Mouse (Mus musculus): Measurements from ENCODE around the gene Shkbp1. TPM values are rescaled to one million over a fixed set of nuclear protein-coding genes. Genes with fewer than 3 reads are reported as not detected.

Shkbp1 gene
- polyA plus RNA-seq, 1 experiment from 2014 or later: 24.7 TPM

DNA sequence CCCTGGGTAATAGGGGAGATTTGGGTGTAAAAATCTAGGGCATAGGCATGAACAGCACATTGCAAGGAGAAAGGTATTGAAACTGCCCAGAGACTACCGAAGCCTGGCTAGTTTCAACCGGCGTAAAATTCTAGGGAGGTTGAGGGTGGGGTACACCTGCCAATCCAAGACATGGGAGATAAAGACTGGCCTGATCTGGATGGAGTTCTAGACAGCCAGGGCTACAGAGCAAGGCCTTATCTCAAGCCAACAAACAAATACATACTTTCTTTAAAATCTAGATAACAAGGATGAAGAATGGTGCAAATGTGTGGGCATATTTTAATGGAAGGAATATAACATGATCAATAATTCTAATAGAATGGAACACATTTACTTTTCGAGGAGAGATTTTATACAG lies 1.0 kb downstream of the Shkbp1 start:
- in situ Hi-C loops (cut with MboI; ENCODE audit: low pct_unique_long_range_greater_than_20kb): no loop called here
- DNase-seq (ENCODE audit: low read depth, low spot score): no peak
- no peaks in the 10 kb centered on the region for H3K27me3 ChIP-seq
- POLR2A ChIA-PET: no interaction called here
- no peak for ATAC-seq
- CTCF ChIA-PET: interaction anchor here (1.1 kb wide), 1 partner anchor 22 kb away, joined by 3 read pairs; no protein-coding TSS in a partner anchor
- TF ChIP-seq CTCF (IDR thresholded peaks at IDR 0.05): no peak

DNA sequence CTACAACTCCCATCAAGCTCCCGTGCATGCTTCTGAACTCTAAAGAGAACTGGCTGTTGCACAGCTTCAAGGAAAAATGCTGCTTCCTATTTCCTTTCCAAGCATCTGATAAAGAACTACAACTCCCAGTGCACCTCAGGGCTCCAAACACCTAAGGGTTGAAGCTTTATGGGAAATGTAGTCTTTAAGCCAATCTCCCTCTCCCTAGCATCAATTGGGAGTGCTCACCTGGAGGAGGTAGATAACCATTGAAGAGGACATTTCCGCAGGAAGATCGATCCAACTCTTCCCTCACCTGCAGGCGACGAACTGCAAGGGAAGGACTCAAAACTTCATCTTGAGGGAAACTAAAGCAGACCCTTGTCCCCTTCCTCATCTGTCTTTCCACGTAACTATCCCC lies 1.7 kb downstream of the Shkbp1 start:
- DNase-seq (ENCODE audit: low read depth, low spot score) (no peak), ATAC-seq (no peak)
- TF ChIP-seq CTCF (IDR thresholded peaks at IDR 0.05): no peak
- no peaks in the 10 kb centered on the region for H3K27me3 ChIP-seq
- CTCF ChIA-PET: interaction anchor here (1.1 to 1.3 kb wide), 2 partner anchors 22 to 31 kb away, joined by 3 to 4 read pairs; no protein-coding TSS in a partner anchor
- POLR2A ChIA-PET: no interaction called here
- in situ Hi-C loops (cut with MboI; ENCODE audit: low pct_unique_long_range_greater_than_20kb): no loop called here

DNA sequence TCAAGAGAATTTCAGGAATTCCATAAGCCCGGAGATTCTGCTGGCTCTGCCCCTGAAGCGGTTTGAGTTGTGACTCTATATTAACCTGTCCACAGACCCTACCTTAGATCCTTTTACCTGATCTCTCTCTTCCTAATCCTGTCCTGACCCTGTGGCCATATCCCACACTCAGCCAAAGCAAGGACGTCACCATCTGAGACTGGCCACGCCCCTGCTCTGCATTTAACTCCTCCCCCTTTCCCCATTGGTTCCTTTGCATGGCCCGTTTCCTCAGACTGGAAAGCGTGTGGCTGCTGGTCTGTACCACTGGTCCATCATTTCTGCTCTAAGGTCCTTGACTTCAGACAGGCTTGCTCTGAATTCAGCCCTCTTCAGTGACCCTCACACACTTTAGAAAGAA lies 10.4 kb downstream of the Shkbp1 start:
- no peak for TF ChIP-seq CTCF (IDR thresholded peaks at IDR 0.05)

DNA sequence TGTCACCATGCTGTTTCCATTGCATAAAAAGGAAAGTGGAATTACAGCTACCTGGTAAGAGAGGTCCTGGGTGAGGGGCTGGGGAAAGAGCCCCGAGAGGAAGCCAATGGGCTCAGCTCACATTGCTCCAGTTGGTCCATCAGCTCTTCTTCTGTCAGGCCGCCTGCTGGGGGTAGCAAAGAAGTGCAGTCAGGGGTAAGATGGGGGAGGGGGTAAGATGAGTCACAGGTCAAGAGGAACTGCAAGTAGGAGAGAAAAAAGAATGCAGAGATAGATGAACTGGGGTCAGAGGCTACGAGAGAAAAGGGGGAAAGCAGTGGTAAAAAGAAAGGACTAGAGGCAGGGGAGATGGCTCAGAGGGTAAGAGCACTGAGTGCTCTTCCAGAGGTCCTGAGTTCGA lies 13.2 kb downstream of the Shkbp1 start:
- ATAC-seq: no peak
- ChIA-PET POLR2A (interaction anchor here (0.9 kb wide), 1 partner anchor 10 kb away, joined by 3 read pairs; no protein-coding TSS in a partner anchor), CTCF (interaction anchor here (1.3 kb wide), 1 partner anchor 67 kb away, joined by 3 read pairs; no protein-coding TSS in a partner anchor)
- no peak for TF ChIP-seq CTCF (IDR thresholded peaks at IDR 0.05)
- peaks cover 6% of the 10 kb centered on the region for H3K27me3 ChIP-seq
- in situ Hi-C loops (cut with MboI; ENCODE audit: low pct_unique_long_range_greater_than_20kb): loop anchor here (10.0 kb wide), 1 partner anchor 52 kb away; no protein-coding TSS in a partner anchor
- no peak for DNase-seq (ENCODE audit: low read depth, low spot score)

More for the DNA sequence above, 10.4 kb downstream of the Shkbp1 start:
- no peak for DNase-seq (ENCODE audit: low read depth, low spot score)
- POLR2A ChIA-PET: no interaction called here
- in situ Hi-C loops (cut with MboI; ENCODE audit: low pct_unique_long_range_greater_than_20kb): loop anchor here (10.0 kb wide), 1 partner anchor 49 kb away; no protein-coding TSS in a partner anchor
- H3K27me3 ChIP-seq: no peaks in the 10 kb centered on the region
- CTCF ChIA-PET: no interaction called here
- no peak for ATAC-seq

DNA sequence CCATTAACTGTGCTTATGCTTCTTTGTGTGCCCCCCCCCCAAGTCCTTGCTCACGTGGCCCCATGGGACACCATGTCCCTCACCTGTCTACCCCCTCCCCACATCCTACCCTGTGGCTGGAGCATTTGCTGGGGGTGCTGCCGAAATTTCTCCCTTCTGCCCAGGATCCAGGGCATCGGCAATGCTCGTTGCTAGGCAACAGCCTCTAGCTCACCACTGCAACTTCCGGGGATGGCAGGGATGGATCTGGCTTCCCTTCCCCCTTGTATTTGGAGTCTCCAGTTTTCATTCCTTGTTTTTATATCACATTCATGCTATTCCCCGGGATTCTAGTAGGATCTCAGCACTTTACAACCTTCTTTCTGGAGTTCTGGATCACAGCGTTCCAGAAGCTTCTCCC lies 16.3 kb downstream of the Shkbp1 start:
- H3K27me3 ChIP-seq: peaks cover 20% of the 10 kb centered on the region
- ATAC-seq (no peak), DNase-seq (ENCODE audit: low read depth, low spot score) (no peak)
- ChIA-PET POLR2A (no interaction called here), CTCF (no interaction called here)
- in situ Hi-C loops (cut with MboI; ENCODE audit: low pct_unique_long_range_greater_than_20kb): no loop called here
- TF ChIP-seq CTCF (IDR thresholded peaks at IDR 0.05): no peak

DNA sequence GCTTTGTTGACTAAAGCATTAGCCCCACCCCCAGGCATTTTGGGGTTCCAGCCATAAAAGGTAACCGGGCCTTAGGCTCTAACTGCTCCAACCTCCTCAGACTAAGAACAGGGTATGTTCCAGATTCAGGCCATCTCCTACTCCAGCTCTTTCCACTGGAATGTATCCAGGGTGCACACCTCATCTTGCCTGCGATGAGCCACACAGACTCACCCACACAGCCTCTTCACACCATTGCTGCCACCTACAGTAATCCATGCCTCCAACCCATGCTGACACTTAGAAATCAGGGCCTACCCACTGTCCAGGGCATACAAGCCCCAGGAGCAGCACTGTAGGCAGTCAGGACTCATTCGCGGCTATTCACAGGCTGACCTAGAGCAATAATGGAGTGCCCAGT lies 16.7 kb downstream of the Shkbp1 start:
- ChIA-PET CTCF (no interaction called here), POLR2A (no interaction called here)
- ATAC-seq (no peak), DNase-seq (ENCODE audit: low read depth, low spot score) (no peak)
- TF ChIP-seq CTCF (IDR thresholded peaks at IDR 0.05): no peak
- in situ Hi-C loops (cut with MboI; ENCODE audit: low pct_unique_long_range_greater_than_20kb): no loop called here
- H3K27me3 ChIP-seq: peaks cover 20% of the 10 kb centered on the region

DNA sequence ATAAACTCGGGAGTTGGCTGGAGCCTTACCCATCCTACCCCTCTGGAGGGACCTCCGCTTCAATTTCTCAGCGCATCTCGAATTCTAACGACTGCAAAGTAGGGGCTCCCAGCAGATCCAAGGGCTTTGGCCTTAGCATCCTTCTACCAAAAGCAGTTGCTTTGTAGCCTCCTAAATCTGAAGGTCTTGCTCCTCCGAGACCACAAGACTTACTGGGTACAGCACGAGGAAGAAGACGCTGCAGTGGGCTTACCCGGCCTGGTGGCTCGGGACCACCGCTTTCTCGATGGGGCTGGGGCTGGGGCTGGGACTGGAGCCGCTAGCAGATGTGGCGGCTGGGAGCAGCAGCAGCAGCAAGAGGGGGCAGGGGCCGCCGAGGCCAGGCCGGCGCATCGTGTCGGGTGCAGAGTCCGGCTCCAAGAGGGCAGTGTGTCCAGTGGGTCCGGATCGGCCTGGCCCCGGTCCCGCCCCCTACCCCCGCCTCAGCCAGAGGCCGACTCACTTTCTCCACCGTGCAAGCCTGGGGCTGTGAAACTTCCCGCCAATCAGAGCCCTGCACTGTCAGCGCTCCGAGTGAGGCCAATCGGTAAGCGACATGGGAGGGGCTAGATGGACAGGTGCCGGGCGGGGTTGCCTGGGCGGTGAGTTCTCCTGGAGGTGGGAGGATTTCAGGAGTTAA lies 18.5 kb downstream of the Shkbp1 start, which contains the start of gene Ltbp4:
TSS of gene Ltbp4 (minus strand) at position 518 of the 679 bp plus-strand sequence.
- POLR2A ChIA-PET: no interaction called here
- CTCF ChIA-PET: no interaction called here
- no peak for TF ChIP-seq CTCF (IDR thresholded peaks at IDR 0.05)
- in situ Hi-C loops (cut with MboI; ENCODE audit: low pct_unique_long_range_greater_than_20kb): no loop called here
- H3K27me3 ChIP-seq: peaks cover 20% of the 10 kb centered on the region
- ATAC-seq (no peak), DNase-seq (ENCODE audit: low read depth, low spot score) (no peak)

DNA sequence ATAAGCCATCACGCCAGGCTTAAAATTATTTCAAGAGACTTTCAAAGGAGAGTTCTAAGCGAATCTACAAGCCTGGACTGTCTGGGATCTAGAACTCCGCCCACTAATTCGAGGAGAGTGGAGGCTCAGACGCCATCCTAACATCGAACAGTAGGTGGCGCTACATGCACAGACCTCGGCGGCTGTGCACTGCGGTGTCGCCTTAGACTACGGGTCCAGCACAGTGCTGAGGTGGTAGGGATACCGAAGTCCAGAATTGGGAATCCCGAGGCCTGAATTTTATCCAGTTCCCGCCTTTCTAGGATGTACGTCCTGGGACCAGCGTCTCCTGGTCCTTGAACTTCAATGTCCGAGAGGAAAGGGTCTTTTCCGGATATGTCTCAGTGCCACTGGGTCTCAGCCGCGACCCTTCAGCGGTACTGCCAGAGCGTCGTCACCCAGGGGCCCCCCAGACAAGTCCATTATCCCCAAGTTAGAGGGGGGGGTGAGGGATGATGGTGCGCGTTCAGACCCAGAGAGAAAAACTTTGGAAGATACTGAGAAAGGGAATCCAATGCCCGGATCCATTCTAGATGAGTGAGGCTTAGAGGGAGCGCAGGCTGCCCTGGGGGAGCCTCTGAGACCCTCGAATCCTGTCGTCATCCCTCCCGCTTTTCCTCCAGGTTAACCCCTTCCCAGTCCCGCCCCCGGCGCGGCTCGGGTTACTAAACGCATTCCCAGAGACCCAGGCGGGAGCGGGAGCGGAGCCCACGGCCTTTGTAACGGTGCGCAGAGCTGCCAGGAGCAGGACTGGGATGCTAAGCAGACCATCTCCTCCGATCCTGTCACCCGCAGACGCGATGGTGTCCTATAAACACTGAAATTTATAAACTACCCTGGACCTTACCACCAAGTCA lies 19.6 kb downstream of the Shkbp1 start:
- ChIA-PET CTCF (interaction anchor here (0.6 kb wide), 1 partner anchor 16 kb away, joined by 3 read pairs; no protein-coding TSS in a partner anchor), POLR2A (interaction anchor here (0.6 kb wide), 1 partner anchor 133 kb away, joined by 6 read pairs; no protein-coding TSS in a partner anchor)
- DNase-seq (ENCODE audit: low read depth, low spot score): no peak
- no peak for TF ChIP-seq CTCF (IDR thresholded peaks at IDR 0.05)
- in situ Hi-C loops (cut with MboI; ENCODE audit: low pct_unique_long_range_greater_than_20kb): no loop called here
- peaks cover 20% of the 10 kb centered on the region for H3K27me3 ChIP-seq
- peak; percentile 73 for ATAC-seq

DNA sequence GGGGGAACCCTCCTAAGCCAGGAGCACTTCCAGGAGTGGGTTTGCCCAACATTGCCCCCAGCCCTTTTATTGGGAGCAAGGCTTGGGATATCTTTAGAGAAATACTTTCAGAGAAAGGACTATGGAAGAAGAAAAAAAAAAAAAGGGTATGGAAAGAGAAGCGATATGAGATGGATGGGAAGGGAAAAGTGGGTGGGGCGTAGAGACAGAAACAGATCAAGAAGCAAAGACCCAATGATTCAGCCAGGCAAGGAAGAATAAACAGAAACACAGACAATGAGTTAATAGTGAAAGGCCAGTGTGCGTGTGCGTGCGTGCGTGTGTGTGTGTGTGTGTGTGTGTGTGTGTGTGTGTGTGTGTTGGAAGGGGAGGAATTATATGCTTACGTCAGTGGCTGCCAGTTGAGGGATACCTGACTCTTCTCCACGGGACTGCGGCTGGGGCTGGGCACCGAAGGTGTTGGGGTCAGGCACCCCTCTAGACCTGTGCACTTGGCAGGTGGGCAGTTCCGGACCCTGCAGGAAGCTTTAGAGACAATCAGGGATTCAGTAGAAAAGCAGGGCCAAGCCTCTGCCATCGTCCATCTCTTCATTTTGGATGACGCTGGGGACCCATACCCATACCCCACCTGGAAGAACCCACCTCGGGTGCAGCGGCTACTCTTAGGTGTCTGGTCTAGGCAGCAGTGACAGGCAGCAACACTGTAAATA lies 20.7 kb downstream of the Shkbp1 start:
- ChIA-PET CTCF (interaction anchor here (0.6 to 0.9 kb wide), 2 partner anchors 17 to 39 kb away, joined by 3 read pairs; no protein-coding TSS in a partner anchor), POLR2A (interaction anchor here (0.6 kb wide), 1 partner anchor 134 kb away, joined by 6 read pairs; no protein-coding TSS in a partner anchor)
- TF ChIP-seq CTCF (IDR thresholded peaks at IDR 0.05): no peak
- no peak for DNase-seq (ENCODE audit: low read depth, low spot score)
- H3K27me3 ChIP-seq: peaks cover 20% of the 10 kb centered on the region
- no peak for ATAC-seq
- in situ Hi-C loops (cut with MboI; ENCODE audit: low pct_unique_long_range_greater_than_20kb): no loop called here

DNA sequence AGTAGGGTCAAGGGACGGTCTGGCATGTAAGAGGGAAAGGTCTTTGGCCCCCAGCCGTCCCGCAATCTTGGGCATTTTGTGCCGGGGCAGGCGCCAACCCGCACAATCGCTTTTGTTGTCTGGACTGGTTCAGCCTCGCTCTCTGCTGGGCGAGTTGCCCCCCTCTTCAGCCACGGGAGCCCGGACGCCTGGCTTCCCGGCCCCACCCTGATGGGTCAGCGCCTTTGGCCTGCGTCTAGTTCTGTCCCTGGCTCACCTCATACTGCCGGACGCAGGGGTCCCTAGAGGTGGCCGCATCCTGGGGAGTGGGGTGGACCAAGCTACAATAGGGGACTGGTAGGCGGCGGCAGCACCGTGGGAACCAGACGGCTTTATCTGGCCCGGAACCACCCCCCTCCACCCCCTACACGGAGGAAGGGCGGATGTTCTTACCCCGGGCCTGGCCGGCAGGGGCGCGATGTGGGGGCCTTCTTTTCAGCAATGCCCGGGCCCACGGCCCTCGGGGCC lies 21.4 kb downstream of the Shkbp1 start:
- ATAC-seq (no peak), DNase-seq (ENCODE audit: low read depth, low spot score) (no peak)

More for the DNA sequence above, 21.4 kb downstream of the Shkbp1 start:
- in situ Hi-C loops (cut with MboI; ENCODE audit: low pct_unique_long_range_greater_than_20kb): no loop called here
- ChIA-PET POLR2A (no interaction called here), CTCF (interaction anchor here (0.9 to 1.3 kb wide), 2 partner anchors 25 to 40 kb away, joined by 3 read pairs; no protein-coding TSS in a partner anchor)
- H3K27me3 ChIP-seq: peaks cover 20% of the 10 kb centered on the region
- TF ChIP-seq CTCF (IDR thresholded peaks at IDR 0.05): no peak

All from Patski (cell line).